Mouse (Mus musculus): ENCODE data around the gene Dgkg. TPM values are rescaled to one million over a fixed set of nuclear protein-coding genes. Genes with fewer than 3 reads are reported as not detected.

Dgkg gene
- total and polyA plus RNA-seq, 3 experiments = 0.33 TPM; not detected in 2

DNA sequence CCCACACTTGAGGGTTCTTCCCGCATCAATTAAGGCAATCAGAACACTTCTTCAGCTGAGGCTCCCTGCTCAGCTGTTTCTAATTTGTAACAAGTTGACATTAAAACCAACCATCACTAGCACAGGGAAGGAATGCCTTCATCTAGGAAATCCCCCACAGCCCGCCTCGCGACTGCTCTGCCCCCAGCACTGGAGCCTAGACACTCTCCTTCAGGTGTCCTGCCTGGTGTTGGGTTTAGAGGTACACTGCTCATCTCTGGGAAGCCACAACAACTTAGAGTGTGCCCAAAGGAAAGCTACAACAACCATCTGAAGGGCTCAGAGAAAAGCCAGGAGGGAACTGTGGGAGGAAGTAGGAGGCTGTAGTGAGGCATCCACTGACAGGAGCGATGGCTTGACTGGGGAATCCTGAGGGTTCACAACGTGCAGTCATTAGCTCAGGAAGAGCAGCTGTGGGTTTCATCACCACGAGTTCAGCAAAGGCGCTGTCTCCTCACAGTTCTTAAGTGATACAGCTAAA lies 30.8 kb upstream of the Dgkg start:
- Histone ChIP-seq H3K27me3 (ENCODE audit: insufficient read depth, low read length) (no peaks in the 10 kb centered on the region), H3K4me1 (ENCODE audit: insufficient read depth, low read depth, low read length) (no peaks in the 10 kb centered on the region), H3K4me3 (ENCODE audit: low read depth, low read length) (no peak overlapping the region), H3K36me3 (replicated peaks) (no peaks in the 10 kb centered on the region), H3K9me3 (replicated peaks) (no peaks in the 10 kb centered on the region)
- DNase-seq (ENCODE audit: low spot score) (no peak), ATAC-seq (ENCODE audit: extremely low read depth, insufficient number of reproducible peaks, low FRiP score, poor library complexity, severe bottlenecking) (no peak)
- no peak for TF ChIP-seq GATA2 (IDR thresholded peaks at IDR 0.05; ENCODE audit: borderline replicate concordance, low read depth, low read length)
- TF ChIP-seq POLR2AphosphoS5 (IDR thresholded peaks at IDR 0.05; ENCODE audit: insufficient replicate concordance, low read depth, low read length) = no peak
- no peak for TF ChIP-seq CTCF (IDR thresholded peaks at IDR 0.05; ENCODE audit: low read depth, low read length)
- TF ChIP-seq GATA1 (IDR thresholded peaks at IDR 0.05; ENCODE audit: borderline replicate concordance, low read length) = no peak
- TF ChIP-seq TAL1 (conservative IDR thresholded peaks at IDR 0.05; ENCODE audit: low read depth, low read length) = no peak

- H3K27me3 ChIP-seq (ENCODE audit: insufficient read depth, low read length) = no peaks in the 10 kb centered on the region
- TF ChIP-seq POLR2AphosphoS5 (IDR thresholded peaks at IDR 0.05; ENCODE audit: insufficient replicate concordance, low read depth, low read length) = no peak
- TF ChIP-seq GATA2 (IDR thresholded peaks at IDR 0.05; ENCODE audit: borderline replicate concordance, low read depth, low read length) = no peak
- no peak for TF ChIP-seq GATA1 (IDR thresholded peaks at IDR 0.05; ENCODE audit: borderline replicate concordance, low read length)
- no peak for TF ChIP-seq TAL1 (conservative IDR thresholded peaks at IDR 0.05; ENCODE audit: low read depth, low read length)
- TF ChIP-seq CTCF (IDR thresholded peaks at IDR 0.05; ENCODE audit: low read depth, low read length) = no peak
- no peak for ATAC-seq (ENCODE audit: extremely low read depth, insufficient number of reproducible peaks, low FRiP score, poor library complexity, severe bottlenecking)
- H3K9me3 ChIP-seq (replicated peaks) = no peaks in the 10 kb centered on the region
- H3K4me3 ChIP-seq (ENCODE audit: low read depth, low read length) = no peak overlapping the region
- H3K36me3 ChIP-seq (replicated peaks) = no peaks in the 10 kb centered on the region
- H3K4me1 ChIP-seq (ENCODE audit: insufficient read depth, low read depth, low read length) = no peaks in the 10 kb centered on the region
- no peak for DNase-seq (ENCODE audit: low spot score)
Measured at GRCm38 (mm10) chr16:22683605-22684004, 26.6 kb upstream of the Dgkg start.

DNA sequence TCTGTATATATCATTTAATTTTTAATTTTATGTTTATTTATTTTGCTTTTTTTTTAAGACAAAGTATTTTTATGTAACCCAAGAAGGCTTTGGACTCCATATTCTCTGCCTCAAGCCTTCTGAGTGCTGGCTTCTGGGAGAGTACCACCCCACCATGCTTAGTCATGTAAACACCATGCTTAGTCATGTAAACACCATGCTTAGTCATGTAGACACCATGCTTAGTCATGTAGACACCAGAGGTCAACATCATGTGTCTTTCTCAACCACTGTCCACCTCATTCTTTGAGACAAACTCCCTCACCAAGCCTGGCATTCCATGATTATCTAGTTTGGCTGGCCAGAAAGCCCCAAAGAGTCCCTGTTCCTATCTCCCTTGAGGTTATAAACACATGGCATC lies 25.7 kb upstream of the Dgkg start:
- DNase-seq (ENCODE audit: low spot score) (no peak), ATAC-seq (ENCODE audit: extremely low read depth, insufficient number of reproducible peaks, low FRiP score, poor library complexity, severe bottlenecking) (no peak)
- no peaks in the 10 kb centered on the region for H3K27me3 ChIP-seq (ENCODE audit: insufficient read depth, low read length)
- no peaks in the 10 kb centered on the region for H3K9me3 ChIP-seq (replicated peaks)
- no peaks in the 10 kb centered on the region for H3K4me1 ChIP-seq (ENCODE audit: insufficient read depth, low read depth, low read length)
- no peaks in the 10 kb centered on the region for H3K36me3 ChIP-seq (replicated peaks)
- H3K4me3 ChIP-seq (ENCODE audit: low read depth, low read length) = no peak overlapping the region
- TF ChIP-seq GATA1 (IDR thresholded peaks at IDR 0.05; ENCODE audit: borderline replicate concordance, low read length) (no peak), TAL1 (conservative IDR thresholded peaks at IDR 0.05; ENCODE audit: low read depth, low read length) (no peak), GATA2 (IDR thresholded peaks at IDR 0.05; ENCODE audit: borderline replicate concordance, low read depth, low read length) (no peak), POLR2AphosphoS5 (IDR thresholded peaks at IDR 0.05; ENCODE audit: insufficient replicate concordance, low read depth, low read length) (no peak), CTCF (IDR thresholded peaks at IDR 0.05; ENCODE audit: low read depth, low read length) (no peak)

GRCm38 (mm10) chr16:22679641-22680040 lies 22.6 kb upstream of the Dgkg start:
- DNase-seq (ENCODE audit: low spot score) = no peak
- no peaks in the 10 kb centered on the region for H3K9me3 ChIP-seq (replicated peaks)
- H3K4me1 ChIP-seq (ENCODE audit: insufficient read depth, low read depth, low read length) = no peaks in the 10 kb centered on the region
- H3K4me3 ChIP-seq (ENCODE audit: low read depth, low read length) = no peak overlapping the region
- H3K27me3 ChIP-seq (ENCODE audit: insufficient read depth, low read length) = no peaks in the 10 kb centered on the region
- ATAC-seq (ENCODE audit: extremely low read depth, insufficient number of reproducible peaks, low FRiP score, poor library complexity, severe bottlenecking) = no peak
- no peaks in the 10 kb centered on the region for H3K36me3 ChIP-seq (replicated peaks)
- no peak for TF ChIP-seq GATA1 (IDR thresholded peaks at IDR 0.05; ENCODE audit: borderline replicate concordance, low read length)
- TF ChIP-seq POLR2AphosphoS5 (IDR thresholded peaks at IDR 0.05; ENCODE audit: insufficient replicate concordance, low read depth, low read length) = no peak
- no peak for TF ChIP-seq TAL1 (conservative IDR thresholded peaks at IDR 0.05; ENCODE audit: low read depth, low read length)
- no peak for TF ChIP-seq GATA2 (IDR thresholded peaks at IDR 0.05; ENCODE audit: borderline replicate concordance, low read depth, low read length)
- no peak for TF ChIP-seq CTCF (IDR thresholded peaks at IDR 0.05; ENCODE audit: low read depth, low read length)

- no peak overlapping the region for H3K4me3 ChIP-seq (ENCODE audit: low read depth, low read length)
- H3K36me3 ChIP-seq (replicated peaks) = no peaks in the 10 kb centered on the region
- no peaks in the 10 kb centered on the region for H3K4me1 ChIP-seq (ENCODE audit: insufficient read depth, low read depth, low read length)
- ATAC-seq (ENCODE audit: extremely low read depth, insufficient number of reproducible peaks, low FRiP score, poor library complexity, severe bottlenecking) (no peak), DNase-seq (ENCODE audit: low spot score) (no peak)
- no peak for TF ChIP-seq CTCF (IDR thresholded peaks at IDR 0.05; ENCODE audit: low read depth, low read length)
- no peaks in the 10 kb centered on the region for H3K27me3 ChIP-seq (ENCODE audit: insufficient read depth, low read length)
- no peaks in the 10 kb centered on the region for H3K9me3 ChIP-seq (replicated peaks)
Measured at GRCm38 (mm10) chr16:22674636-22675035, 17.6 kb upstream of the Dgkg start.

- no peak for TF ChIP-seq TAL1 (conservative IDR thresholded peaks at IDR 0.05; ENCODE audit: low read depth, low read length)
- no peak for TF ChIP-seq GATA2 (IDR thresholded peaks at IDR 0.05; ENCODE audit: borderline replicate concordance, low read depth, low read length)
- no peak for TF ChIP-seq CTCF (IDR thresholded peaks at IDR 0.05; ENCODE audit: low read depth, low read length)
- no peak for TF ChIP-seq GATA1 (IDR thresholded peaks at IDR 0.05; ENCODE audit: borderline replicate concordance, low read length)
- TF ChIP-seq POLR2AphosphoS5 (IDR thresholded peaks at IDR 0.05; ENCODE audit: insufficient replicate concordance, low read depth, low read length) = no peak
- Histone ChIP-seq H3K9me3 (replicated peaks) (no peaks in the 10 kb centered on the region), H3K27me3 (ENCODE audit: insufficient read depth, low read length) (no peaks in the 10 kb centered on the region), H3K4me3 (ENCODE audit: low read depth, low read length) (no peak overlapping the region), H3K36me3 (replicated peaks) (no peaks in the 10 kb centered on the region), H3K4me1 (ENCODE audit: insufficient read depth, low read depth, low read length) (no peaks in the 10 kb centered on the region)
- DNase-seq (ENCODE audit: low spot score) = no peak
- ATAC-seq (ENCODE audit: extremely low read depth, insufficient number of reproducible peaks, low FRiP score, poor library complexity, severe bottlenecking) = no peak
Measured at GRCm38 (mm10) chr16:22674164-22674563, 17.1 kb upstream of the Dgkg start.

- no peaks in the 10 kb centered on the region for H3K4me1 ChIP-seq (ENCODE audit: insufficient read depth, low read depth, low read length)
- H3K9me3 ChIP-seq (replicated peaks) = peaks cover 3% of the 10 kb centered on the region; the same call in 1 of the 2 replicates
- H3K36me3 ChIP-seq (replicated peaks) = no peaks in the 10 kb centered on the region
- no peak for TF ChIP-seq GATA2 (IDR thresholded peaks at IDR 0.05; ENCODE audit: borderline replicate concordance, low read depth, low read length)
- no peak for TF ChIP-seq POLR2AphosphoS5 (IDR thresholded peaks at IDR 0.05; ENCODE audit: insufficient replicate concordance, low read depth, low read length)
- no peak for TF ChIP-seq GATA1 (IDR thresholded peaks at IDR 0.05; ENCODE audit: borderline replicate concordance, low read length)
- no peak for TF ChIP-seq CTCF (IDR thresholded peaks at IDR 0.05; ENCODE audit: low read depth, low read length)
- no peak for TF ChIP-seq TAL1 (conservative IDR thresholded peaks at IDR 0.05; ENCODE audit: low read depth, low read length)
- no peaks in the 10 kb centered on the region for H3K27me3 ChIP-seq (ENCODE audit: insufficient read depth, low read length)
- no peak overlapping the region for H3K4me3 ChIP-seq (ENCODE audit: low read depth, low read length)
- DNase-seq (ENCODE audit: low spot score) = no peak
- no peak for ATAC-seq (ENCODE audit: extremely low read depth, insufficient number of reproducible peaks, low FRiP score, poor library complexity, severe bottlenecking)
Measured at GRCm38 (mm10) chr16:22664033-22664432, 7.0 kb upstream of the Dgkg start.

Data from G1E (cell line).